Mouse (Mus musculus) kidney, adult 18-20 months (tissue): ENCODE results near the gene Csf2rb2.
"Not testable (repeated sequence)": the region's sequence is repeated elsewhere in the genome, so short reads cannot be mapped to it uniquely, and the experiment has no call there.

Experiments
- DNase-seq: peaks from one replicate; pipeline ENCODE4 v3.0.0; 2021

Csf2rb2 gene

DNA sequence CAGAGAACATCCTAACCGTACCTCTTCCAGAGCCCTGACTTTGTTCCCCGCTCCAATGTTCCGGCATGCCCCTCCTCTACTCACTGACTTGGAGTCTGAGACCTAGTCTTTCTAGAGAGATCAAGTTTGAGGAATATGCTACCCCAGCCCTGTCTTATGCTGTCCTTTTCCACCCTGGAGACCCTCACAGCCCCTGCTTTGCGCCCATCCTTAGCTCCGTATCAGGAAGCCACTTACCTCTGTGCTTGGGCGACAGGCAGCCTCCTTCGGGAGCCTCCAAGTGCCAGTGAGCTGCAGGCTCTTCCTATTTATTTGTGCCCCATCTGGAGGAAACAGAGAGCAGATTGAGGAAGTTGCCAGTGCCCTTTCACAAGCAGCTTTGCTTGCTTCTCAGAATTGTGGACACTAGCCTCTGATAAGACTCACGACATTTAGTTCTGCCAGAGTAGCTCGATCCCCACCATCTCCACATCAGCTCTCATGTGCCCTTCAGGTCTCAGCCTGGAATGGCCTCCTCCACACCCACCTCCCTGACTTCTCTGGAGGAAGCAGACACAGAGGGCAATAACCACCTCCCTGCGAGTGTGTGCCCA, at the start of gene Csf2rb2:
Gene Csf2rb2, minus strand, starts transcription at position 381 of the 593 bp plus-strand sequence.
- DNase-seq: no peak

DNA sequence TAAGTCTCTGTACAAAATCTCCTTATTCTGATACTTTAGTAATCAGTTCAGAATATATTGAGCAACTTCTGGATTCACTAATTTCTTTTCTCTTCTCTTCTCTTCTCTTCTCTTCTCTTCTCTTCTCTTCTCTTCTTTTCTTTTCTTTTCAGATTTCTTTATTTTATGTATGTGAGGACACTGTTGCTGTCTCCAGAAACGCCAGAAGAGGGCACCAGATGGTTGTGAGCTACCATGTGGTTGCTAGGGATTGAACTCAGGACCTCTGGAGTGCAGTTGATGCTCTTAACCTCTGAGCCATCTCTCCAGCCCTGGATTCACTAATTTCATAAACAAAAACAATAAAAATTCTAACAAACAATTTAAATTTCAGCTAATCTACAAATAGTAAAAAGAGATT, 49.4 kb upstream of the Csf2rb2 start:
- DNase-seq: peak; percentile 46

DNA sequence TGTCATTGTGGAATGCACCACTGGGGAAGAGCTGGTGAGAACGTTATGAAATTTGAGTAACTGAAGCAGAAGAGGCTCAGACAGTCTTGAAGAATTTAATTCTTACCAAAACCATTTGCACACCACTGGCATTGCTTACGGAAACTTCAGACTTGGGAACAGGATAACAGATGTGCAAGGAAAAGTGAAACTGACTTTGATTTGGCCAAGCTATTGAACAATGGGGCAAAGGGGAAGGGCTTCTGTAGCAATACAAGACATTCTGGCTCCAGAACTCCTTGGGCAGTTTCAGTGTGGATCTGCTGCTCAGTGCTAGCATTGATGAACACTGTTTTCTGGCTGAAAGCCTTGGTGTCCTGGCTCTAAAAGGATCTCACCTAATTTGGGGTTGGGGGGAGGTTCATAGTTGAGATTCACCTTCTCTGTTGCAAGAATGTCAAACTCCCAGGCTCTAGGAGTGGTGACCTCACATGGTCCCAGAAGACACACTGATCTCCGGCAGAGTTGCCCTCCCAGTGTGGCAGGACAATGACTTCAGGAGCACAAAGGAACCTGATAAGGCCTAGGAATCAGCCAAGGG, 46.2 kb upstream of the Csf2rb2 start:
- no peak for DNase-seq

DNA sequence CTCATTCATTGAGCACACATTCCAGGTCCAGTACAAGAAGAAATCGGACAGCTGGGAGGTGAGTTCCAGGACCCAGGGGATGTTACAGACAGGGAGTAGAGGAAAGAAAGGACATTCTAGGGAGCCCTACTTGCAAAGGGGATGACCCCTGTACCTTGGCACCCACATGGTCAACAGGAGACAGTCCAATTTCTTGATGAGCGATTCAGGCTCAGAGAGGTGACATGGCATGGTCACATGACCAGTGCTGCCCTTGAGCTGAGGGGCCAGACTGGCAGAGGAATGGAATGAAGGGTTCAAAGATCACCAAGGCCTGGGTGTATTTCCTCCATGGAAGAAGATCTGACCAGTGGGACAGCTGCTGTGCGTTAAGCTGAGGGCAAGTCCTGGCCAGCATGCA, 39.0 kb upstream of the Csf2rb2 start:
- DNase-seq: peak; percentile 46

DNA sequence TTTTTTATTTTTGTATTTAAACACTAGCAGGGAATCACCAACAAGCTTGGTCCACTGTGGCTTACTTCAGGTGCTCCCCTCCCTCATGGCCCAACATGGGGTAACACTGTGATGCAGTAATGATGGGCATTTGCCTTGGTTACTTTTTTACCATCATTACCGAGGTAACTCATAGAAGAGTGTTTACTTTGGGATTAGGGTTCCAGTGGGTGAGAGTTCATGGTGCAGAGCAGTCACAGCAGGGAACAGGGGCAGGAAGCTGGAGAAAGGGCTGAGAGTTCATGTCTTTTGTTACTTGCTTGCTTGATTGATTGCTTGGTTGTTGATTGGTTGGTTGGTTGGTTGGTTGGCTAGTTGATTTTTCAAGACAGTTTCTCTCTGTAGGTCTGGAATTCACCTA, 38.2 kb upstream of the Csf2rb2 start:
- DNase-seq: no peak

DNA sequence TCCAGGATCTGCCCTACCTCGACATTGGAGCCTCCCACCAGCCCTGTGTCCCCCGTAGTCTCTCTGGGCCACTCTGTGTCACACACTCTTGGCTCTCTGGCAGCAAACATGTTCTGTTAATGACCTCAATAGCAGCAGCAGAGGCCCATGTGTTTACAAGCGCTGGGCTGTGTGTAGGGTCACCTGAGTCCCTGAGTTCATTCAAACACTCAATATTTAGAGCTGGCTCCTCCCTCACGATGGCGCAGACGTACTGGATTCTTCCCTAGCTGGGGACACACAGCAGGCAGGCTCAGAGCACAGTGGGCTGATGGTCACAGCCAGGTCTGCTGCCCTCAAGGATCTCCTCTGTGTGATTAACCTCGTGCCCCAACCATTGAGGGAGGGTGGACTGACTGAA, 35.4 kb upstream of the Csf2rb2 start:
- DNase-seq: not testable (repeated sequence)

DNA sequence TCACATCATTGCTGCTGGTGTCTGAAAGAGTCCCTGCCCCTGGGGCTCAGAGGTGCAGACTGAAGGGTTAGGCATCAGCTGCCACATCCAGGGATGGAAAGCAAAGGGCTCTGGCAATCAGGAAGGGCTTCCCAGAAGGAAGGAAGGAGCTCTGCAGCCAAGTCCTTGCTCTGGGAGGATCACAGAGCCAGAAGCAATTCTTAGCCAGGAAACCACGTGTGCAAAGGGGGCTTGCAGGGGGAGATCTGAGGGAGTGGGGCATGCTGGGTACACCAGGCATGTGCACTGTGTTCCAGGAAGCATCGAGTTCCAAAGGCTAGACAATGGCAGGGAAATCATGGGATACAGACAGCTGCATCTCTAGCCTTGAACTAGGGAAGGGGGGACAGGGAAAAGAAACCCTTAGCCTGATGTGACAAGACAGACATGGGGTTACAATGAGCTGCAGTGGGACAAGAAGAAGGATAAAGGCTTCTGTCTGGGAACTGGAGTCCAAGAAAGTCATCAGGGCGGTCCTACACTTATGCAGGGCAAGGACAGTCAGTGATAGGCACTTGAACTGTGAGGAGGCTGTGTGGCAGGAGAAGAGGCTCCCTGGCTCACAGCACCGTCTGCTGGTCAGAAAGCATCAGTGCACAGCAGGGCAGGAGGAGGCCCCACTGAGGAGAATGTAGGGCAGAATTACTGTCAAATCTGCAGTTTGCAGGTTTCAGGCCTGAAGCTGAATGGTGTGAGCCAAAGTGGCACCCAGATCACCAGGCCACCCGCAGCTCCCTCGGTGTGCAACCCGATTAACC, 34.3 kb upstream of the Csf2rb2 start:
- DNase-seq: peak; percentile 29

DNA sequence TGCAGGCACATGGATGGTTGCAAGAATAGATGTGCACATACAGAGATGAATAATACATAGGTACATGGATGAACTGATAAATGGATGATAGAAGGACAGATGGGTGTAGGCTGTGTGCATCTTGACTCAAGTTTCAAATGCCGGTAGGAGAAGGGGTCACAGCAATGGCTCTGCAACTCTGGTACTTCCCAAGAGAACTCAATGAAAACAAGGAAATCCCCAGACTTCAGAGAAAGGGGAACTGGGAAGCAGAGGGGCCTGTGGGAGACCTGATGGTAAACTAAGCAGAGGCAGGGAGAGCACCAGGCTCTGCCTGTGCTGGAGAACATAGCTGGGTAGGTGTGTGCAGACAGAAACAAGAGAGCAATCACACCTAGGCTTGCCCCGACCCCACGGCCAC, 28.9 kb upstream of the Csf2rb2 start:
- DNase-seq: no peak

DNA sequence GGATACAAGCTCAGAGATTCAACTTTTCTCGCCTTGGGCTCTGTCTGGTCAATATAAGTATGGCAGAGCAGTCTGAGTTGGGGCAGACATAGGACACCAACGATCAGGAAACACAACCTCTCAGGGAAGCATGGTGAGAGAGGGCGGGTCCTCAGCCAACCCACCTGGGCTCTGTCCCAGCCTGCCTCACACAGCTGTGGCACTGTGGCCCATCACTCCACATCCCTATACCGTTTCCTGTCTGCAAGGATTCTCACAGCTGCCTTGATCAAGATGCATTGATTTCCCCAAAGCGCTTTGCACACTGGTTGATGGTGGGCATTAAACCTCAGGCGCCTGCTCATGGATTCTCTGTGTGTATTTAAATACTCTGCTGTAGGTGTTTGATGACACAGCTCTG, 27.5 kb upstream of the Csf2rb2 start:
- no peak for DNase-seq

DNA sequence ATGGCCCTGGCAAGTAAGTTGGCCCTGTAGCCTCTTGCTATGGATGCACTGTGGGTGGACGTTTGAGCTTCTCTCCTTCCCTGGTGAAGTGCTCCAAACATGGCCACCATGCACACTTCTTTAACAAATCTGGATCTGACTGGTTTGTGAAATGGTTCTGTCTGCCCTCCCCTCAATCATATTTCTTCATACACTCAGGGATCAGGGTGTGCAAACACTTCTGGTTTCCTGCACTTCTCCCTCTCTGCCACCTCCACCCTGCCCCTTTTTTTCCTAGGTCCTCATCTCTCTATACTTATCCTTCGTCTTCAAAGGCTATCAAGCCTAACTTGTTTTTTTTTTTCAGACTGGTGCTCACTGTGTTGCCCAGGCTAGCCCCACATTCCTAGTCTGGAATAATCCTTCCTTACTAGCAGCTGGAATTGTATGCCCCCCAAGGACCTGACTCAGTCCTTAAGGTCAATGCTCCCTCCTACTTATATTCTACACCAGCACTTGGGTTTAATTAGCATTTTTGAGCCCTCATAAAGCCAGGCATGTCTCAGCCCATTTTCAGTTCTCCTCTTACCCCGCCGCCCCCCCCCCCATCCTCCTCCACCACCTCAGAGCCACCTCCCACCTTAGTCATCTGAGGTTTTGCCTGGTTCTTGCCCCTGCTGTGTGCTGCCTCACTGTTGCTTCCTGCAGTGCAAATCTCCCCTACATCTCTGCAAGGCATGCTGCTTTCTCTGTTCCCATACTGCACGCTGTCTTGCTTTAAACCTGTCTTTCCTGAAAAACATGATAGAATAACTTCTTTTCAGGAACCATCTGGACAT, 26.2 kb upstream of the Csf2rb2 start:
- no peak for DNase-seq

DNA sequence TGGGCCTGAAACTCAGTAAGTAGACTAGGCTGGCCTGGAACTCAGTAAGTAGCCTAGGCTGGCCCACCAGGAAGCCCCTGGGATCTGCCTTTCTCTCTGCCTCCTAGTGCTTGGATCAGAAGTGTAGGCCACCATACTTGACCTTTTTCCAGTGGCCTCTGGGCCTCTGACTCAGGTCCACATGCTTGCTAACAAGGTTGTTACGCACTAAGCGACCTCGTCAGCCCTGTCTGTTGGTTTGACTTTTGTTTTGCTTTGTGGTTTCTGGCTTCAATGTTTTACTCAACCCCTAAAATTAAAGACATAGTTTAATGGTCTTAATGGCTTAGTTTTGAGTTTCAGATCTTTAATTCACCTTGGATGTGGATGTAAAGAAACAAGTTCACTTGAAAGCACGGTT, 25.2 kb upstream of the Csf2rb2 start:
- DNase-seq: no peak

DNA sequence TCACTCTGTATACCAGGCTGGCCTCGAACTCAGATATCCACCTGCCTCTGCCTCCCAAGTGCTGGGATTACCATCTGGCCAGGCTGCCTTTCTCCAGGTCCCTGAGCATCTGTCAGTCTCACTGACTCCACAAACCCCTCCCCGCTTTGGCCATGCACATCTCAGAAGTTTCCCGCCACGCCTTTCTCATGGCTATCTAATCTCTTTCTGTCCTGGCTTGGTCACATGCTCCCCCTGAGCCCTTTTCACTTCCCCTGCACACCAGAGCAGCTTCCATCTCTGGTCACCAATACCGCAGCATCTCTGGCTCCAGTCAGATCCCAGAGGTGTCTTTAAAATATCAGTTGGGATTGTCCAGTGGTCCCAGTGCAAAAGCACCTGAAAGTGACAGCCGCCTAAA, 24.5 kb upstream of the Csf2rb2 start:
- not testable (repeated sequence) for DNase-seq

DNA sequence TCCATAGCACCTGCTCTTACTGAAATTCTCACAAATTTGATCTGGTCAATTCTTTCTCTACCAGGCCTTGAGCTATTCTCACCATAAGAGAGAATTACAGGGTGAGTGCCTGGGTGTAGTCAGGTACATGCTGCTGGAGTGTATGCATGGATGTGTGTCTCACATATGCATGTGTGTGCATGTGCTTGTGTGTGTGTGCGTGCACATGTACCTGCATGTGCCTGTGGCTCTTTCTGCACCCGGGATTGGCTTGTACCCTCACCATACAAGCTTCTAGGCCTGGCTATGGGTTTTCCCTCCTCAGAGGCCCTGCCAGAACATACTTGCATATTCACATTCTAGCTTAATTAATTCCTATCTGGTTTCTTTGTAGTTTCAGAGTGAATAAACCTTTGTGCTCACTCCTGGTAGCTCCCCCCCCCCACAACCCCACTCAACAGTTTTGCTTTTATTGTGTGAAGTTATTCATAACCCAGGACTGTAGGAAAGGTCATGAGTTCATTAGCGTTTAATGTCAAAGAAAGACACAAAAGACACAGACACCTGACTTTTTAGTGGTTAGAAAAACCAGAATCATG, 23.1 kb upstream of the Csf2rb2 start:
- no peak for DNase-seq

DNA sequence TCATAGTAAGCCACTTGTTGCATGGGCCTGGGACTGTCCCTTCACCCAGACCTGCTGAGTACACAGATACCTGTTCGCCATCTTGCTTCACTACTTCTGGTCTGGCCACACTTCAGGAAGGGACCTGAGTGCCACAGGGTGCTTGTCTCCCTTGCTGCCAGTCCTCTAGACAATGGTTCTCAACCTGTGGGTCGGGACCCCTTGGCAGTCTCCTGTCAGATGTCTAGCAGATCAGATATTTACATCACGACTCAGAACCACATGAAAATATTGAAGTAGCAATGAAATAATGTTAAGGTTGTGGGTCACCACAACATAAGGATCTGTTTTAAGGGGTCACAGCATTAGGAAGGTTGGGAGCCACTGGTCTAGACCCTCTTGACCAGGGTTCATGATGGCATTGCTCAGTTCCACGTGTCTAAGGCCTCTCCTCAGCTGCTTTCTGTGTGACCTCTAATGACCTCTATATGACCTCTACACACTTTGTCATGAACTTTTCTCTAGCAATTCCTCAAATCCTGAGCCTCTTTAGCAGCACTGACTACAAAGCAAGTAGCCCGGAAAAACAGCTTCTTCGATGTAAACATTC, 22.3 kb upstream of the Csf2rb2 start:
- DNase-seq: not testable (repeated sequence)

DNA sequence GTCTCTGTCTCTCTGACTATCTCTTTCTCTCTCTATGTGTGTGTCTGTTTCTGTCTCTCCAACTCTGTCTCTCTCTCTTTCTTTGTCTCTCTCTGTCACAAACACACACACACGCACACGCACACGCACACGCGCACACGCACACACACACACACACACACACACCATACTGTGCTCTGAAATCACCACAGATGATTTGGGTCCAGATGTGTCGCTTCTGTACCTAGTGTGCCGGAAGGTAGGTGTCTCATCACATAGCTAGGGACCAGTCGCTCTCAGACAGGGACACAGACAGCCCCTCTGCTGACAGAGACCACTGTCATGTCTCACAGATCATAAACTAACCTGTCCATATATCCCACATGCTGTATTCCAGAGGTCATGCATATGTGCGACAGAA, 21.2 kb upstream of the Csf2rb2 start:
- no peak for DNase-seq

DNA sequence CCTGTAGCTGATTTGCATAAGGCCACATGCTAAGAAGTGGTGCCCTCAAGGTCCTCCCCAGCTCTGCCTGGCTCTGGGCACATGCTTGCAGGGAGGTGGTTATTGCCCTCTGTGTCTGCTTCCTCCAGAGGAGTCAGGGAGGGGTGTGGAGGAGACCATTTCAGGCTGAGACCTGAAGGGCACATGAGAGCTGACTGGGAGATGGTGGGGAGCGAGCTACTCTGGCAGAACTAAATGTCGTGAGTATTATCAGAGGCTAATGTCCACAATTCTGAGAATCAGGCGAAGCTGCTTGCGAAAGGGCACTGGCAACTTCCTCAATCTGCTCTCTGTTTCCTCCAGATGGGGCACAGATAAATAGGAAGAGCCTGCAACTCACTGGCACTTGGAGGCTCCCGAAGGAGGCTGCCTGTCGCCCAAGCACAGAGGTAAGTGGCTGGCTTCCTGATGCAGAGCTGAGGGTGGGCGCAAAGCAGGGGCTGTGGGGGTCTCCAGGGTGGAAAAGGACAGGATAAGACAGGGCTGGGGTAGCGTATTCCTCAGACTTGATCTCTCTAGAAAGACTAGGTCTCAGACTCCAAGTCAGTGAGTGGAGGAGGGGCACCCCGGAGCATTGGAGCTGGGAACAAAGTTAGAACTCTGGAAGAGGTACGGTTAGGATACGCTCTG, 20.3 kb upstream of the Csf2rb2 start, which contains the start of gene Csf2rb:
Gene Csf2rb, plus strand, starts transcription at position 82 of the 669 bp plus-strand sequence.
- no peak for DNase-seq

DNA sequence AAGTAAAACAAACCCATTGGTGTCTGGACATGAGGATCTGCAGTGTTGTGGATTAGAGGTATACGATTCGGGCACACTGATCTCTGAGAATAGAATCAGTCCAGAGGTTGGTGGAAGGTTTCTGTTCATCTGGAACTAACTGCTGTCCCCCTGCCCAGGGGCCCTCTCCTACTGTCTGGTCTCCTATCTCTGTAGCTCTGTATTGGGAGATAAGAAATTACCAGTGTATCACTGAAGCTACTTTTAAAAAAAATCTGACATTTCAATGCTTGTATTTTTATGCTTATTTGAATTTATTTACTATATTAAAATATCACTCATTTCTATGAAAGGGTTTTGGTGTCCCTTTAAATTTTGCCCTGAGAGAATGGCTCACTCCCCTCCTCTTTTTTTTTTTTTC, 18.8 kb upstream of the Csf2rb2 start:
- DNase-seq: no peak

DNA sequence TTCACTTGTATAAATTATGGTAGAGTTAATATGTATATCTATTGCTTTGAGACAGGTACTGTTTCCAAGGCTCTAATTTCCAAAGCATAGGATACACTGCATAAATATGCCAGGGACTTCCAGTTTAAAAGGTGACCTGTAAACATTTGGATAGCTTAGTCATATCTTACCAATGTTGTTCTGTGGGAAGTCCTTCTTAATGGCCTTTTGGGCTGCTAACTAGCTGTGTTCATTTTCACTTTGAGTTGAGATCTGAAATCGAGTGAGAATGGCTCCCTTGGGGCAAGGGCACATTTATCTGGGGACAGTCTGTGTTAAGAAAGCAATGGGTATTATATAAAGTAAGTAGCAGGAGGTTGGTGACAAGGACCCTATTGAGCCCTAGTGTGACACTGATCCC, 17.8 kb upstream of the Csf2rb2 start:
- DNase-seq: no peak

DNA sequence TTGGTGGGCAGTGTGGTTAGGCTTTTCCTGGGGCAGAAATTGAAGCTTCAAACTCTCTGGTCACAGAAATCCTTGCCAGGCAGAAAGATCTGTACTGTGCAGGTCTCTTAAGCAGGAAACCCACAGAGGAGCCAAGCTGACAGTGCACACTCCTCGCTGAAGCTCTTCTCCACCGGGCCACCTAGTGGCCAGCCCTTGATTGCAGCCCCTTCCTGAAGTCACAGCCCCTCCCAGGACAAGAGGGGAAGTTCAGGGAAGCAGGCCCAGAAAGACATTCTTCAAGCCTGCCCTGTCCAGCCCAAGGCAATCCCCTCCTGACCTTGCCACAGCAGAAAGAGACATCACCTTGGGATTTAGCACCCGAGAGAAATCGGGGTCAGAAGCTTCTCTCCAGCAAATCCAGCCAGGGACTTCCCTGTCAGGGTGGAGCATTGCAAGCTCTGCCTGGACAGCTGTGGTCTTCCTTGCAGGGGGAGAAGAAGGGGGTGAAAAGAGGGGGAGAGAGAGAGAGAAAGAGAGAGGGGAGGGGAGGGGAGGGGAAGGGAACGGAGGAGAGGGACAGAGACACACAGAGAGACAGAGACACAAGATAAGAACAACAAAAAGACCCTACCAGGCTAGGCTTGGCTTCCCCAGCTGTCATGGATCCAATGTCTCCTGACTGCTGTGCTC, 15.4 kb upstream of the Csf2rb2 start:
- peak; percentile 64 for DNase-seq

DNA sequence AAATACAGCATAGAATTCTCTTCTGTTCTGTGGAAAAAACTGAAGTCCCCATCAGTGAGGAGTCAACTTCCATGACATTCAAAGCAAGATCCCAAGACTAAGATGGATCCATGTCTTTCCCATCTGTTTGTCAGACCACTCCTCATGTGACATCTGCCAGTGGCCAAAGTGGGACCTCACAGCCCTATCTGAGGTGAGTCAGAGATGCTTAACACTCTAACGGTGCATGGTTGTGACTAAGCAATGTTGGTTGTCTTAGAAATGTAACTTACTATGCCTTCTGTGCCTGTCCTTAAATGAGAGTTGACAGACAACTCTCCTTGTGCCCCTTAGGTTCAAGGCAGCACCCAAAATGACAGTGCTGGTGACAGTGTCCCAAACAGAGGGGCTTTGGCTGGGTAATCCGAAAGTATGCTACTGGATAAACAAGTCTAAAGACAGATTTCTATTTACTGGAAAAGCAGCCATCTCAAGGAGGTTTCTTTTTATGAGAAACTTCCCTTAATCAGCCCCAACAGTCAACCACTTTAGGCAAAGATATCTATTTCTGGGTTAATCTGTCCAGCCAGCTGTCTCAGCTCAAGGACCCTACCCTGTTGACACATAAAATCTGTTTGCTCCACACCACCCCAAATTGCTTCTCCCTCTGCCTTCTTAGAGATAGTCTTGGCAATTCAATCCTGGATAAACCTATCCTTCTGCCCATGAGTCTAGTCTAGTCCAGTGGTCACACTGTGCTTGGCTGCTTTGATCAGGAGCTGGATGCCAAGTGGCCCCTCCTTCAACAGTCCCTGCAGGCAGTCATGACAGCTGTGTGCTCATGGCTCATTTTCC, 13.0 kb upstream of the Csf2rb2 start:
- DNase-seq: not testable (repeated sequence)
